ENCODE assay signal across 35 mouse cellular contexts in genomic region chr2:157081331-157081730, GRCm38 (mm10). TPM values are rescaled to one million over a fixed set of nuclear protein-coding genes. Genes with fewer than 3 reads are reported as not detected.
"Had no signal": no experiment of that assay in that cellular context is flagged by ENCODE, and none has a peak within 500 bp of the region (broad histone marks: within the 10 kb centered on the region; RNA-seq: fewer than 3 reads in every experiment).

No protein-coding gene starts in this region.

- H3K36me3 ChIP-seq: heart, embryonic 15.5 days; intestine, embryonic 15.5 days; limb, embryonic 12.5 days; liver, embryonic 13.5 days; liver, embryonic 15.5 days had no signal

- H3K4me3 ChIP-seq: heart, embryonic 13.5 days; heart, embryonic 15.5 days; hindbrain, embryonic 10.5 days; hindbrain, embryonic 12.5 days; intestine, embryonic 15.5 days; layer of hippocampus, adult 2 months; left cerebral cortex, adult 2 months; limb, embryonic 10.5 days; limb, embryonic 12.5 days; liver, embryonic 13.5 days; liver, embryonic 15.5 days had no signal

- H3K9me3 ChIP-seq: heart, embryonic 13.5 days; heart, embryonic 15.5 days; hindbrain, embryonic 10.5 days; hindbrain, embryonic 12.5 days; intestine, embryonic 15.5 days; limb, embryonic 10.5 days; limb, embryonic 12.5 days; liver, embryonic 13.5 days; liver, embryonic 15.5 days had no signal

- H3K27me3 ChIP-seq: hindbrain, embryonic 12.5 days; intestine, embryonic 15.5 days; limb, embryonic 12.5 days had no signal

- H3K9ac ChIP-seq: heart, embryonic 13.5 days; heart, embryonic 15.5 days; hindbrain, embryonic 12.5 days; hindbrain, embryonic 14.5 days; intestine, embryonic 15.5 days; limb, embryonic 12.5 days; liver, embryonic 13.5 days; liver, embryonic 15.5 days; liver, postnatal 0 days had no signal

- ATAC-seq: hindbrain, embryonic 16.5 days; inflammation-experienced regulatory T-cells, adult 6 months; intestine, embryonic 15.5 days; intestine, postnatal 0 days; liver, postnatal 0 days had no signal

- DNase-seq: gastrocnemius, postnatal 10 days; gastrocnemius, postnatal 25 days; heart, postnatal 4 days; kidney, adult 18-20 months; kidney, adult 8-10 months; kidney, postnatal 10 days; kidney, postnatal 4 days; liver; liver, embryonic 13.5 days; liver, postnatal 0 days had no signal

- H3K4me2 ChIP-seq: heart, embryonic 11.5 days; heart, embryonic 13.5 days; heart, embryonic 15.5 days; hindbrain, embryonic 12.5 days; hindbrain, embryonic 14.5 days; intestine, embryonic 15.5 days; limb, embryonic 12.5 days; liver, embryonic 11.5 days; liver, embryonic 13.5 days; liver, embryonic 15.5 days had no signal

- H3K27ac ChIP-seq: heart, embryonic 13.5 days; heart, embryonic 15.5 days; hindbrain, embryonic 12.5 days; hindbrain, embryonic 14.5 days; intestine, embryonic 15.5 days; layer of hippocampus, adult 2 months; left cerebral cortex, adult 2 months; limb, embryonic 10.5 days; limb, embryonic 12.5 days; liver, embryonic 13.5 days; liver, embryonic 15.5 days had no signal

RNA-seq across cellular contexts. Expression of gene Tldc2, which starts 5.5 kb away (rescaled TPM):
- total RNA-seq: gastrocnemius, postnatal 10 days; gastrocnemius, postnatal 25 days; gastrocnemius, postnatal 4 days; granulocyte monocyte progenitor cell, adult 5-6 weeks; heart, postnatal 25 days; heart, postnatal 4 days; layer of hippocampus, adult 2 months; layer of hippocampus, postnatal 10 days; layer of hippocampus, postnatal 25 days; left cerebral cortex, adult 2 months; left cerebral cortex, postnatal 14 days; left cerebral cortex, postnatal 36 days had no signal
- polyA plus RNA-seq: heart, embryonic 13.5 days; heart, embryonic 15.5 days; heart, postnatal 0 days; hindbrain, embryonic 10.5 days; hindbrain, embryonic 12.5 days; hindbrain, embryonic 14.5 days; hindbrain, embryonic 16.5 days; inflammation-experienced regulatory T-cells, adult 6 months; intestine, embryonic 15.5 days; intestine, postnatal 0 days; limb, embryonic 10.5 days; limb, embryonic 12.5 days; limb, embryonic 14.5 days; liver, embryonic 11.5 days; liver, embryonic 13.5 days; liver, embryonic 15.5 days; liver, postnatal 0 days had no signal
